Mouse (Mus musculus) thymus, adult 2 months (tissue): ENCODE results near the gene 1810024B03Rik.

Experiments used
- CTCF ChIP-seq: fragments of 200-500 bp; IDR thresholded peaks from 2 replicates; pipeline ENCODE4 v1.5.1; 2012; ENCODE audit warnings: mild to moderate bottlenecking, control low read depth, low read length, moderate library complexity, borderline replicate concordance; ENCODE audit not compliant: control insufficient read depth, poor library complexity, insufficient read depth; ENCODE audit errors: extremely low read depth
- POLR2A ChIP-seq: fragments of 200-500 bp; IDR thresholded peaks from 2 replicates; pipeline ENCODE4 v1.6.1; 2012; ENCODE audit warnings: mild to moderate bottlenecking, low read length, control low read depth, moderate library complexity; ENCODE audit not compliant: control insufficient read depth, poor library complexity, insufficient read depth; ENCODE audit errors: extremely low read depth

DNA sequence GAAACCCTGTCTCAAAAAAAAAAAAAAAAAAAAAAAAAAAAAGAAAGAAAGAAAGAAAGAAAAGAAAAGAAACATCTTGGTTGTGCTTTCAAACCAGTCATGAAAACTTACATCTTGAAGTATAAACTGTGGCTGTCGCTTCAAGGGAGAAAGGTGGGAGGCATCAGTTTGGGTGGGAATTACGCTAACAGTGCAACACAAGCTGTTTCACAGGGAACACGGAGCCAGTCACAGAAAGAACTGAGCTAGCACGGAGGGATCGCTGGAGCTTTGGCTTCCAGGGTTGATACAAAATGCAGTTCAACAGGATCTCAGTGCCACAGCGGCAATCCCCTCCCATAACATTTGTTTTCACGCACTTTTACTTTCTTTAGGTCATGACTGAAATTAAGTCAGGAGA is 68.1 kb downstream of the 1810024B03Rik start:
- TF ChIP-seq CTCF = no peak
- no peak for TF ChIP-seq POLR2A
